Mouse (Mus musculus) urinary bladder, postnatal 14 days (tissue): ENCODE data around the gene Traf5.

ENCODE experiments used
- DNase-seq: peaks from one replicate; pipeline ENCODE4 v3.0.0; 2021; ENCODE audit warnings: low spot score

Traf5 gene

GRCm38 (mm10) chr1:192090689-192091567 is 1.4 kb downstream of the Traf5 start:
- no peak for DNase-seq

- DNase-seq: no peak
Measured at GRCm38 (mm10) chr1:192090281-192090680, 2.1 kb downstream of the Traf5 start.

- DNase-seq: no peak
Measured at GRCm38 (mm10) chr1:192089208-192090166, 2.9 kb downstream of the Traf5 start.

- no peak for DNase-seq
Measured at GRCm38 (mm10) chr1:192088011-192088410, 4.3 kb downstream of the Traf5 start.

GRCm38 (mm10) chr1:192087098-192087497 is 5.3 kb downstream of the Traf5 start:
- no peak for DNase-seq

- no peak for DNase-seq
Measured at GRCm38 (mm10) chr1:192086279-192087037, 5.9 kb downstream of the Traf5 start.

- no peak for DNase-seq
Measured at GRCm38 (mm10) chr1:192085218-192085617, 7.1 kb downstream of the Traf5 start.

GRCm38 (mm10) chr1:192082646-192083045 is 9.7 kb downstream of the Traf5 start:
- no peak for DNase-seq

- no peak for DNase-seq
Measured at GRCm38 (mm10) chr1:192081129-192081528, 11.2 kb downstream of the Traf5 start.

- no peak for DNase-seq
Measured at GRCm38 (mm10) chr1:192079121-192079520, 13.2 kb downstream of the Traf5 start.

- peak; percentile 50 for DNase-seq
Measured at GRCm38 (mm10) chr1:192078406-192078805, 14.0 kb downstream of the Traf5 start.

- DNase-seq: peak; percentile 64
Measured at GRCm38 (mm10) chr1:192076796-192077535, 15.4 kb downstream of the Traf5 start.

- no peak for DNase-seq
Measured at GRCm38 (mm10) chr1:192076101-192076500, 16.3 kb downstream of the Traf5 start.

- no peak for DNase-seq
Measured at GRCm38 (mm10) chr1:192074824-192075223, 17.5 kb downstream of the Traf5 start.

GRCm38 (mm10) chr1:192072426-192072825 is 19.9 kb downstream of the Traf5 start:
- DNase-seq: no peak

- peak; percentile 30 for DNase-seq
Measured at GRCm38 (mm10) chr1:192070618-192071051, 21.7 kb downstream of the Traf5 start.

GRCm38 (mm10) chr1:192069971-192070591 is 22.3 kb downstream of the Traf5 start:
- DNase-seq: no peak

GRCm38 (mm10) chr1:192068188-192068587 is 24.2 kb downstream of the Traf5 start:
- DNase-seq: no peak

- DNase-seq: no peak
Measured at GRCm38 (mm10) chr1:192066956-192067355, 25.4 kb downstream of the Traf5 start.

GRCm38 (mm10) chr1:192063209-192063946 is 29.0 kb downstream of the Traf5 start:
- DNase-seq: no peak
